Mouse (Mus musculus): ENCODE results near the gene Ercc6l2. TPM values are rescaled to one million over a fixed set of nuclear protein-coding genes. Genes with fewer than 3 reads are reported as not detected.

Ercc6l2 gene
- polyA plus RNA-seq, 1 experiment from 2014 or later, result 29.5 TPM

GRCm38 (mm10) chr13:63798677-63799076, 16.4 kb upstream of the Ercc6l2 start:
- Histone ChIP-seq H3K4me1 (ENCODE audit: control insufficient read depth, insufficient read depth, low read length) (no peaks in the 10 kb centered on the region), H3K9me3 (replicated peaks; ENCODE audit: control insufficient read depth, low read length) (no peaks in the 10 kb centered on the region), H3K27ac (replicated peaks; ENCODE audit: low read depth, low read length) (no peak overlapping the region), H3K27me3 (ENCODE audit: control insufficient read depth, insufficient read depth, low read length) (no peaks in the 10 kb centered on the region), H3K9ac (replicated peaks; ENCODE audit: low read length) (no peak overlapping the region), H3K36me3 (replicated peaks; ENCODE audit: control insufficient read depth, insufficient read depth, low read depth, low read length) (no peaks in the 10 kb centered on the region), H3K4me3 (ENCODE audit: low read depth, low read length) (no peak overlapping the region), H3K4me2 (ENCODE audit: low read depth, low read length) (no peak overlapping the region)
- 90% methylated on average over 3 of the region's 3 CpGs for WGBS
- DNase-seq (ENCODE audit: low spot score), result no peak
- no peak for ATAC-seq (replicated peaks; ENCODE audit: insufficient number of reproducible peaks, low FRiP score, low TSS enrichment, low read depth)

- Histone ChIP-seq H3K27ac (replicated peaks; ENCODE audit: low read depth, low read length) (no peak overlapping the region), H3K4me2 (ENCODE audit: low read depth, low read length) (no peak overlapping the region), H3K4me3 (ENCODE audit: low read depth, low read length) (no peak overlapping the region), H3K4me1 (ENCODE audit: control insufficient read depth, insufficient read depth, low read length) (no peaks in the 10 kb centered on the region), H3K9ac (replicated peaks; ENCODE audit: low read length) (no peak overlapping the region), H3K9me3 (replicated peaks; ENCODE audit: control insufficient read depth, low read length) (no peaks in the 10 kb centered on the region), H3K36me3 (replicated peaks; ENCODE audit: control insufficient read depth, insufficient read depth, low read depth, low read length) (no peaks in the 10 kb centered on the region), H3K27me3 (ENCODE audit: control insufficient read depth, insufficient read depth, low read length) (no peaks in the 10 kb centered on the region)
- ATAC-seq (replicated peaks; ENCODE audit: insufficient number of reproducible peaks, low FRiP score, low TSS enrichment, low read depth), result no peak
- 64% methylated on average over 1 of the region's 1 CpGs for WGBS
- no peak for DNase-seq (ENCODE audit: low spot score)
Observed at GRCm38 (mm10) chr13:63799940-63800339, 15.1 kb upstream of the Ercc6l2 start.

- H3K27ac ChIP-seq (replicated peaks; ENCODE audit: low read depth, low read length), result no peak overlapping the region
- no peak overlapping the region for H3K4me2 ChIP-seq (ENCODE audit: low read depth, low read length)
- WGBS, result 94% methylated on average over 1 of the region's 1 CpGs
- H3K4me3 ChIP-seq (ENCODE audit: low read depth, low read length), result no peak overlapping the region
- no peaks in the 10 kb centered on the region for H3K9me3 ChIP-seq (replicated peaks; ENCODE audit: control insufficient read depth, low read length)
- ATAC-seq (replicated peaks; ENCODE audit: insufficient number of reproducible peaks, low FRiP score, low TSS enrichment, low read depth) (no peak), DNase-seq (ENCODE audit: low spot score) (no peak)
- H3K36me3 ChIP-seq (replicated peaks; ENCODE audit: control insufficient read depth, insufficient read depth, low read depth, low read length), result no peaks in the 10 kb centered on the region
- H3K9ac ChIP-seq (replicated peaks; ENCODE audit: low read length), result no peak overlapping the region
- H3K27me3 ChIP-seq (ENCODE audit: control insufficient read depth, insufficient read depth, low read length), result no peaks in the 10 kb centered on the region
- H3K4me1 ChIP-seq (ENCODE audit: control insufficient read depth, insufficient read depth, low read length), result no peaks in the 10 kb centered on the region
Observed at GRCm38 (mm10) chr13:63801289-63801688, 13.8 kb upstream of the Ercc6l2 start.

- Histone ChIP-seq H3K36me3 (replicated peaks; ENCODE audit: control insufficient read depth, insufficient read depth, low read depth, low read length) (no peaks in the 10 kb centered on the region), H3K4me2 (ENCODE audit: low read depth, low read length) (no peak overlapping the region), H3K9me3 (replicated peaks; ENCODE audit: control insufficient read depth, low read length) (no peaks in the 10 kb centered on the region), H3K27ac (replicated peaks; ENCODE audit: low read depth, low read length) (no peak overlapping the region), H3K4me3 (ENCODE audit: low read depth, low read length) (no peak overlapping the region), H3K4me1 (ENCODE audit: control insufficient read depth, insufficient read depth, low read length) (no peaks in the 10 kb centered on the region), H3K9ac (replicated peaks; ENCODE audit: low read length) (no peak overlapping the region), H3K27me3 (ENCODE audit: control insufficient read depth, insufficient read depth, low read length) (no peaks in the 10 kb centered on the region)
- WGBS, result 65% methylated on average over 1 of the region's 1 CpGs
- ATAC-seq (replicated peaks; ENCODE audit: insufficient number of reproducible peaks, low FRiP score, low TSS enrichment, low read depth) (no peak), DNase-seq (ENCODE audit: low spot score) (no peak)
Observed at GRCm38 (mm10) chr13:63807233-63807632, 7.8 kb upstream of the Ercc6l2 start.

GRCm38 (mm10) chr13:63807979-63808378, 7.1 kb upstream of the Ercc6l2 start:
- Histone ChIP-seq H3K4me2 (ENCODE audit: low read depth, low read length) (no peak overlapping the region), H3K36me3 (replicated peaks; ENCODE audit: control insufficient read depth, insufficient read depth, low read depth, low read length) (no peaks in the 10 kb centered on the region), H3K4me3 (ENCODE audit: low read depth, low read length) (no peak overlapping the region), H3K27ac (replicated peaks; ENCODE audit: low read depth, low read length) (no peak overlapping the region), H3K4me1 (ENCODE audit: control insufficient read depth, insufficient read depth, low read length) (no peaks in the 10 kb centered on the region), H3K27me3 (ENCODE audit: control insufficient read depth, insufficient read depth, low read length) (no peaks in the 10 kb centered on the region), H3K9ac (replicated peaks; ENCODE audit: low read length) (no peak overlapping the region), H3K9me3 (replicated peaks; ENCODE audit: control insufficient read depth, low read length) (no peaks in the 10 kb centered on the region)
- ATAC-seq (replicated peaks; ENCODE audit: insufficient number of reproducible peaks, low FRiP score, low TSS enrichment, low read depth) (no peak), DNase-seq (ENCODE audit: low spot score) (no peak)
- 85% methylated on average over 3 of the region's 3 CpGs for WGBS

GRCm38 (mm10) chr13:63811477-63811876, 3.6 kb upstream of the Ercc6l2 start:
- H3K9me3 ChIP-seq (replicated peaks; ENCODE audit: control insufficient read depth, low read length), result no peaks in the 10 kb centered on the region
- H3K4me1 ChIP-seq (ENCODE audit: control insufficient read depth, insufficient read depth, low read length), result no peaks in the 10 kb centered on the region
- no peak for ATAC-seq (replicated peaks; ENCODE audit: insufficient number of reproducible peaks, low FRiP score, low TSS enrichment, low read depth)
- H3K9ac ChIP-seq (replicated peaks; ENCODE audit: low read length), result no peak overlapping the region
- no peak overlapping the region for H3K4me3 ChIP-seq (ENCODE audit: low read depth, low read length)
- no peak overlapping the region for H3K27ac ChIP-seq (replicated peaks; ENCODE audit: low read depth, low read length)
- H3K4me2 ChIP-seq (ENCODE audit: low read depth, low read length), result no peak overlapping the region
- no peak for DNase-seq (ENCODE audit: low spot score)
- H3K36me3 ChIP-seq (replicated peaks; ENCODE audit: control insufficient read depth, insufficient read depth, low read depth, low read length), result no peaks in the 10 kb centered on the region
- no peaks in the 10 kb centered on the region for H3K27me3 ChIP-seq (ENCODE audit: control insufficient read depth, insufficient read depth, low read length)

GRCm38 (mm10) chr13:63815931-63816330, 891 bp downstream of the Ercc6l2 start:
- ATAC-seq (replicated peaks; ENCODE audit: insufficient number of reproducible peaks, low FRiP score, low TSS enrichment, low read depth), result no peak
- H3K9ac ChIP-seq (replicated peaks; ENCODE audit: low read length), result peak overlapping the region; percentile 85; the same call in 1 of the 2 replicates

GRCm38 (mm10) chr13:63845758-63846157, 30.7 kb downstream of the Ercc6l2 start:
- H3K9me3 ChIP-seq (replicated peaks; ENCODE audit: control insufficient read depth, low read length), result no peaks in the 10 kb centered on the region
- ATAC-seq (replicated peaks; ENCODE audit: insufficient number of reproducible peaks, low FRiP score, low TSS enrichment, low read depth), result no peak

More at GRCm38 (mm10) chr13:63815931-63816330, 891 bp downstream of the Ercc6l2 start:
- no peaks in the 10 kb centered on the region for H3K36me3 ChIP-seq (replicated peaks; ENCODE audit: control insufficient read depth, insufficient read depth, low read depth, low read length)
- DNase-seq (ENCODE audit: low spot score), result no peak
- H3K27me3 ChIP-seq (ENCODE audit: control insufficient read depth, insufficient read depth, low read length), result no peaks in the 10 kb centered on the region
- H3K4me3 ChIP-seq (ENCODE audit: low read depth, low read length), result peak overlapping the region; percentile 58
- no peaks in the 10 kb centered on the region for H3K4me1 ChIP-seq (ENCODE audit: control insufficient read depth, insufficient read depth, low read length)
- H3K4me2 ChIP-seq (ENCODE audit: low read depth, low read length), result peak overlapping the region; percentile 49
- no peaks in the 10 kb centered on the region for H3K9me3 ChIP-seq (replicated peaks; ENCODE audit: control insufficient read depth, low read length)
- H3K27ac ChIP-seq (replicated peaks; ENCODE audit: low read depth, low read length), result no peak overlapping the region

More at GRCm38 (mm10) chr13:63845758-63846157, 30.7 kb downstream of the Ercc6l2 start:
- WGBS, result 90% methylated on average over 2 of the region's 2 CpGs
- no peak overlapping the region for H3K4me2 ChIP-seq (ENCODE audit: low read depth, low read length)
- H3K4me3 ChIP-seq (ENCODE audit: low read depth, low read length), result no peak overlapping the region
- no peaks in the 10 kb centered on the region for H3K27me3 ChIP-seq (ENCODE audit: control insufficient read depth, insufficient read depth, low read length)
- no peak overlapping the region for H3K27ac ChIP-seq (replicated peaks; ENCODE audit: low read depth, low read length)
- no peaks in the 10 kb centered on the region for H3K36me3 ChIP-seq (replicated peaks; ENCODE audit: control insufficient read depth, insufficient read depth, low read depth, low read length)
- no peak overlapping the region for H3K9ac ChIP-seq (replicated peaks; ENCODE audit: low read length)
- no peaks in the 10 kb centered on the region for H3K4me1 ChIP-seq (ENCODE audit: control insufficient read depth, insufficient read depth, low read length)
- DNase-seq (ENCODE audit: low spot score), result no peak
